Mouse (Mus musculus) forebrain, embryonic 15.5 days (tissue): Measurements from ENCODE around the gene Cs. TPM values are rescaled to one million over a fixed set of nuclear protein-coding genes. Genes with fewer than 3 reads are reported as not detected.
A peak's percentile ranks its signal among the peaks of the same experiment; 100 is the strongest.

ENCODE experiments used
- ATAC-seq: fragments of 200-750 bp; cut with Nextera tagmentation; replicated peaks from 2 replicates; pipeline ENCODE4 v1.8.0; 2017; ENCODE audit warnings: mild to moderate bottlenecking, moderate TSS enrichment, moderate library complexity
- H3K27ac ChIP-seq: fragments of 300-500 bp; sonication (generic); replicated peaks from 2 replicates; pipeline ENCODE4 v1.5.1; 2015; ENCODE audit warnings: mild to moderate bottlenecking, inconsistent platforms
- H3K27me3 ChIP-seq: fragments of 300-500 bp; sonication (generic); 2 replicates; pipeline ENCODE4 v1.6.1; 2015; ENCODE audit warnings: inconsistent platforms
- H3K36me3 ChIP-seq: fragments of 300-500 bp; sonication (generic); 2 replicates; pipeline ENCODE4 v1.6.1; 2015; ENCODE audit warnings: mild to moderate bottlenecking, inconsistent platforms
- H3K4me1 ChIP-seq: fragments of 300-500 bp; sonication (generic); 2 replicates; pipeline ENCODE4 v1.6.1; 2015; ENCODE audit warnings: inconsistent platforms
- H3K4me2 ChIP-seq: fragments of 300-500 bp; sonication (generic); replicated peaks from 2 replicates; pipeline ENCODE4 v1.6.1; 2015; ENCODE audit warnings: mild to moderate bottlenecking, inconsistent platforms
- H3K4me3 ChIP-seq: fragments of 300-500 bp; sonication (generic); 2 replicates; pipeline ENCODE4 v1.5.1; 2015; ENCODE audit warnings: mild to moderate bottlenecking, inconsistent platforms
- H3K9ac ChIP-seq: fragments of 300-500 bp; sonication (generic); replicated peaks from 2 replicates; pipeline ENCODE4 v1.6.1; 2015; ENCODE audit warnings: mild to moderate bottlenecking, inconsistent platforms
- H3K9me3 ChIP-seq: fragments of 300-500 bp; sonication (generic); 2 replicates; pipeline ENCODE4 v1.6.1; 2016; ENCODE audit warnings: inconsistent platforms
- WGBS: fragments of 180-500 bp; shearing (Covaris S2); methylation state at CpG from one replicate; pipeline ENCODE4 v1.1.7; 2015; ENCODE audit warnings: mixed read lengths; 5-methylcytosine and 5-hydroxymethylcytosine counted together
- polyA plus RNA-seq: library from polyadenylated mRNA; unstranded; fragments of >200 nt; fragmentation: Nextera tagmentation; extraction: Ambion mirVana; gene quantifications from 2 replicates; pipeline ENCODE4 v1.2.1, GENCODE M21; 2015

Gene Cs
- polyA plus RNA-seq, 1 experiment from 2014 or later: 233 TPM

GRCm38 (mm10) chr10:128377940-128378448 is 40.5 kb downstream of the Cs start:
- H3K27me3 ChIP-seq: no peaks in the 10 kb centered on the region
- H3K4me1 ChIP-seq: peaks cover 25% of the 10 kb centered on the region
- peak overlapping the region; percentile 94 for H3K9ac ChIP-seq
- H3K9me3 ChIP-seq: no peaks in the 10 kb centered on the region
- H3K27ac ChIP-seq: peak overlapping the region; percentile 94
- H3K4me3 ChIP-seq: peak overlapping the region; percentile 78
- 45% methylated on average over 14 of the region's 14 CpGs for WGBS
- peaks cover 43% of the 10 kb centered on the region for H3K36me3 ChIP-seq
- ATAC-seq: no peak
- peak overlapping the region; percentile 65 for H3K4me2 ChIP-seq

GRCm38 (mm10) chr10:128378462-128378861 is 40.9 kb downstream of the Cs start:
- Histone ChIP-seq H3K36me3 (peaks cover 47% of the 10 kb centered on the region), H3K4me3 (peak overlapping the region; percentile 78), H3K27me3 (no peaks in the 10 kb centered on the region), H3K4me1 (peaks cover 25% of the 10 kb centered on the region), H3K9me3 (no peaks in the 10 kb centered on the region), H3K27ac (peak overlapping the region; percentile 94; the same call in 1 of the 2 replicates), H3K9ac (peak overlapping the region; percentile 94), H3K4me2 (peak overlapping the region; percentile 65)
- no peak for ATAC-seq
- WGBS: 71% methylated on average over 3 of the region's 3 CpGs

GRCm38 (mm10) chr10:128379260-128379659 is 41.7 kb downstream of the Cs start:
- no peak for ATAC-seq
- no peak overlapping the region for H3K4me3 ChIP-seq
- 92% methylated on average over 7 of the region's 7 CpGs for WGBS
- H3K27me3 ChIP-seq: no peaks in the 10 kb centered on the region
- peaks cover 25% of the 10 kb centered on the region for H3K4me1 ChIP-seq
- H3K36me3 ChIP-seq: peaks cover 55% of the 10 kb centered on the region
- no peak overlapping the region for H3K27ac ChIP-seq
- no peak overlapping the region for H3K9ac ChIP-seq
- no peak overlapping the region for H3K4me2 ChIP-seq
- H3K9me3 ChIP-seq: no peaks in the 10 kb centered on the region

- Histone ChIP-seq H3K4me1 (peaks cover 25% of the 10 kb centered on the region), H3K4me3 (no peak overlapping the region), H3K4me2 (no peak overlapping the region), H3K9ac (no peak overlapping the region), H3K27ac (no peak overlapping the region), H3K36me3 (peaks cover 68% of the 10 kb centered on the region), H3K9me3 (no peaks in the 10 kb centered on the region), H3K27me3 (no peaks in the 10 kb centered on the region)
- ATAC-seq: no peak
- WGBS: 83% methylated on average over 5 of the region's 5 CpGs
Measured at GRCm38 (mm10) chr10:128380565-128380964, 43.0 kb downstream of the Cs start.

GRCm38 (mm10) chr10:128382482-128382881 is 44.9 kb downstream of the Cs start:
- WGBS: 87% methylated on average over 8 of the region's 8 CpGs
- H3K4me1 ChIP-seq: peaks cover 17% of the 10 kb centered on the region
- H3K27ac ChIP-seq: no peak overlapping the region
- no peaks in the 10 kb centered on the region for H3K9me3 ChIP-seq
- no peak overlapping the region for H3K4me3 ChIP-seq
- ATAC-seq: no peak
- peaks cover 87% of the 10 kb centered on the region for H3K36me3 ChIP-seq
- H3K4me2 ChIP-seq: no peak overlapping the region
- no peak overlapping the region for H3K9ac ChIP-seq
- no peaks in the 10 kb centered on the region for H3K27me3 ChIP-seq

GRCm38 (mm10) chr10:128385902-128386301 is 48.4 kb downstream of the Cs start:
- no peak overlapping the region for H3K9ac ChIP-seq
- H3K9me3 ChIP-seq: no peaks in the 10 kb centered on the region
- H3K4me1 ChIP-seq: no peaks in the 10 kb centered on the region
- no peak overlapping the region for H3K27ac ChIP-seq
- H3K36me3 ChIP-seq: peaks cover 98% of the 10 kb centered on the region
- no peak overlapping the region for H3K4me3 ChIP-seq
- ATAC-seq: 0 out of 2 replicates have a peak, but pooled peaks have one; percentile 44
- no peaks in the 10 kb centered on the region for H3K27me3 ChIP-seq
- H3K4me2 ChIP-seq: no peak overlapping the region
- 93% methylated on average over 7 of the region's 7 CpGs for WGBS

GRCm38 (mm10) chr10:128388941-128389340 is 51.4 kb downstream of the Cs start:
- WGBS: 87% methylated on average over 14 of the region's 14 CpGs

GRCm38 (mm10) chr10:128389570-128389969 is 52.0 kb downstream of the Cs start:
- no peak overlapping the region for H3K4me3 ChIP-seq
- H3K4me1 ChIP-seq: no peaks in the 10 kb centered on the region
- ATAC-seq: no peak
- H3K9me3 ChIP-seq: no peaks in the 10 kb centered on the region
- H3K27ac ChIP-seq: no peak overlapping the region
- no peak overlapping the region for H3K9ac ChIP-seq
- no peaks in the 10 kb centered on the region for H3K27me3 ChIP-seq
- no peak overlapping the region for H3K4me2 ChIP-seq
- H3K36me3 ChIP-seq: peaks cover 91% of the 10 kb centered on the region
- 86% methylated on average over 6 of the region's 6 CpGs for WGBS

More at GRCm38 (mm10) chr10:128388941-128389340, 51.4 kb downstream of the Cs start:
- Histone ChIP-seq H3K36me3 (peaks cover 97% of the 10 kb centered on the region), H3K9ac (no peak overlapping the region), H3K27ac (no peak overlapping the region), H3K4me3 (no peak overlapping the region), H3K27me3 (no peaks in the 10 kb centered on the region), H3K4me1 (no peaks in the 10 kb centered on the region), H3K4me2 (no peak overlapping the region), H3K9me3 (no peaks in the 10 kb centered on the region)
- ATAC-seq: no peak

GRCm38 (mm10) chr10:128390366-128390765 is 52.8 kb downstream of the Cs start:
- Histone ChIP-seq H3K4me1 (no peaks in the 10 kb centered on the region), H3K36me3 (peaks cover 83% of the 10 kb centered on the region), H3K27ac (no peak overlapping the region), H3K9ac (no peak overlapping the region), H3K4me2 (no peak overlapping the region), H3K27me3 (no peaks in the 10 kb centered on the region), H3K9me3 (no peaks in the 10 kb centered on the region), H3K4me3 (no peak overlapping the region)
- 89% methylated on average over 12 of the region's 12 CpGs for WGBS
- no peak for ATAC-seq

GRCm38 (mm10) chr10:128391850-128392249 is 54.3 kb downstream of the Cs start:
- Histone ChIP-seq H3K27ac (no peak overlapping the region), H3K4me1 (no peaks in the 10 kb centered on the region), H3K36me3 (peaks cover 73% of the 10 kb centered on the region), H3K9ac (no peak overlapping the region), H3K4me2 (no peak overlapping the region), H3K4me3 (no peak overlapping the region), H3K27me3 (no peaks in the 10 kb centered on the region), H3K9me3 (no peaks in the 10 kb centered on the region)
- 76% methylated on average over 6 of the region's 6 CpGs for WGBS
- ATAC-seq: no peak

- ATAC-seq: no peak
- H3K9me3 ChIP-seq: no peaks in the 10 kb centered on the region
- no peaks in the 10 kb centered on the region for H3K4me1 ChIP-seq
- no peaks in the 10 kb centered on the region for H3K27me3 ChIP-seq
- peaks cover 32% of the 10 kb centered on the region for H3K36me3 ChIP-seq
- H3K4me3 ChIP-seq: no peak overlapping the region
- WGBS: 71% methylated on average over 11 of the region's 11 CpGs
- H3K9ac ChIP-seq: no peak overlapping the region
- no peak overlapping the region for H3K27ac ChIP-seq
- no peak overlapping the region for H3K4me2 ChIP-seq
Measured at GRCm38 (mm10) chr10:128396017-128396673, 58.6 kb downstream of the Cs start.

GRCm38 (mm10) chr10:128396716-128397264 is 59.3 kb downstream of the Cs start:
- Histone ChIP-seq H3K4me2 (no peak overlapping the region), H3K4me1 (no peaks in the 10 kb centered on the region), H3K4me3 (no peak overlapping the region), H3K27me3 (no peaks in the 10 kb centered on the region), H3K27ac (no peak overlapping the region), H3K9ac (no peak overlapping the region), H3K36me3 (peaks cover 29% of the 10 kb centered on the region), H3K9me3 (no peaks in the 10 kb centered on the region)
- WGBS: 73% methylated on average over 10 of the region's 10 CpGs
- ATAC-seq: no peak
